Comparison of ENCODE assay signal across 10 mouse cellular contexts in the genomic region with DNA sequence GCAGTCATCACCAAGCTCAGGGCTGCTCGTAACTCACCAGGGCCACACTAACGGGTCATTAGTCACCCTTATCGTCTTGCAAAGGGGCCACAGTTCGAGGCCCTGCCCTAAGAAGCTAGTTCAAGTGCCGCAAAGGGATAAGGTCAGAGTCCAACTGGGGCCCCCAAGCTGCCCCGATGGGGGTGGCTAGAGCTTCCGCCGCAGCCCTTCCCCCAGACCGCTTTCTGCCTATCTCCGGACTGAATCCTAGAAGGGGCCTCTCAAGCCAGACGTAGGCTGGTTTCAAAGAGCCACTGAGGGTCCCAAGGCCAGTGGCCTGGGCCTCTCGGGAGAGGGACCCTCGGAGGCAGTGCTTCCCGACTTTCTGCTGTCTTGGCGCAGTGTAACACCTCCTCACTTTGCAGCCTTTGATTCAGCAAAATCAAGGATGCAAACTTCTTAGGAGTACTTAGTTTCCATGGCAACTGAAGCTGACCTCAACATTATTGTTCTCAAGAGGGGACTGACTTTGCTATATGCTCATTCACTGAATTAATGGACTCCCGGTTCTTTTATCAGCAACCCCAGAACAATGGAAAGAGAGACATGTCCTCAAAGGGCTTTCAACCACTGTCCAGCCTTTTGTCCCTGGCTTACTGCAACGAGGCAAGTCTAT.
DNase-seq lines count a peak whose midpoint lies in the region; ATAC-seq lines count a peak whose summit lies in the region.
"Had no signal": no experiment of that assay in that cellular context is flagged by ENCODE, and none has a peak within 500 bp of the region (broad histone marks: within the 10 kb centered on the region; RNA-seq: fewer than 3 reads in every experiment).

No protein-coding gene starts in this region.

- H3K36me3 ChIP-seq in hindbrain, embryonic 16.5 days (ENCODE audit: control insufficient read depth, insufficient read depth, low read length): no peaks in the 10 kb centered on the region
- H3K36me3 ChIP-seq in midbrain, embryonic 16.5 days (ENCODE audit: control insufficient read depth, insufficient read depth, low read length): no peaks in the 10 kb centered on the region

- WGBS in hindbrain, embryonic 16.5 days: 12% methylated on average over 17 of the region's 17 CpGs
- 8% methylated on average over 17 of the region's 17 CpGs for WGBS in midbrain, embryonic 16.5 days

- no peak overlapping the region for H3K9ac ChIP-seq in hindbrain, embryonic 16.5 days (ENCODE audit: low read depth, low read length)
- no peak overlapping the region for H3K9ac ChIP-seq in midbrain, embryonic 16.5 days (ENCODE audit: low read depth, low read length)

- H3K4me1 ChIP-seq in hindbrain, embryonic 16.5 days (ENCODE audit: control insufficient read depth, insufficient read depth, low read depth, low read length): peaks cover 27% of the 10 kb centered on the region
- H3K4me1 ChIP-seq in midbrain, embryonic 16.5 days (ENCODE audit: control insufficient read depth, insufficient read depth, low read length): peaks cover 23% of the 10 kb centered on the region

- H3K9me3 ChIP-seq in hindbrain, embryonic 16.5 days (ENCODE audit: control insufficient read depth, low read length): no peaks in the 10 kb centered on the region
- H3K9me3 ChIP-seq in midbrain, embryonic 16.5 days (replicated peaks; ENCODE audit: control insufficient read depth, low read length, poor library complexity, severe bottlenecking): no peaks in the 10 kb centered on the region

- no peak overlapping the region for H3K4me3 ChIP-seq in hindbrain, embryonic 16.5 days (ENCODE audit: low read length)
- no peak overlapping the region for H3K4me3 ChIP-seq in midbrain, embryonic 16.5 days (ENCODE audit: low read depth, low read length)

- H3K27me3 ChIP-seq in hindbrain, embryonic 16.5 days (replicated peaks; ENCODE audit: control insufficient read depth, insufficient read depth, low read length): peaks cover 39% of the 10 kb centered on the region
- peaks cover 51% of the 10 kb centered on the region for H3K27me3 ChIP-seq in midbrain, embryonic 16.5 days (ENCODE audit: control insufficient read depth, insufficient read depth, low read depth, low read length)

- ATAC-seq in hindbrain, embryonic 16.5 days: peak; percentile 62; the same call in 1 of the 2 replicates
- ATAC-seq in midbrain, embryonic 16.5 days: peak; percentile 41; the same call in 1 of the 2 replicates
- no peak for ATAC-seq in cerebellum, adult (ENCODE audit: insufficient number of reproducible peaks, low FRiP score, low TSS enrichment)

- no peak overlapping the region for H3K27ac ChIP-seq in hindbrain, embryonic 16.5 days (ENCODE audit: low read depth, low read length)
- H3K27ac ChIP-seq in midbrain, embryonic 16.5 days (ENCODE audit: low read length): peak overlapping the region; percentile 25; the same call in 1 of the 2 replicates

- DNase-seq in brain, adult 2 months (ENCODE audit: low read depth, low spot score): peak; percentile 53
- DNase-seq in embryo, embryonic 11.5 days (ENCODE audit: low read depth, low spot score): peak; percentile 44
- DNase-seq in right cerebral cortex, postnatal 14 days: no peak
- no peak for DNase-seq in right cerebral cortex, postnatal 36 days (ENCODE audit: low spot score in 2 of 2)
- DNase-seq in thymus, postnatal 25 days: no peak
- DNase-seq: heart, postnatal 14 days; spleen, adult 18-20 months had no signal

- H3K4me2 ChIP-seq in hindbrain, embryonic 16.5 days (ENCODE audit: low read length): peak overlapping the region; percentile 33; the same call in 1 of the 2 replicates
- H3K4me2 ChIP-seq in midbrain, embryonic 16.5 days (ENCODE audit: low read length): peak overlapping the region; percentile 28

Comparison
In these comparisons a context has a peak if more than half of its experiments do, and no peak if none do; other contexts are left out.
1. DNase-seq: peak in brain, adult 2 months (single experiment) and embryo, embryonic 11.5 days (single experiment); none in right cerebral cortex, postnatal 14 days (single experiment), right cerebral cortex, postnatal 36 days (0 of 2) and thymus, postnatal 25 days (single experiment).